Mouse (Mus musculus): Measurements from ENCODE around the gene Acaca. TPM values are rescaled to one million over a fixed set of nuclear protein-coding genes. Genes with fewer than 3 reads are reported as not detected.
"Not testable (repeated sequence)": the region's sequence is repeated elsewhere in the genome, so short reads cannot be mapped to it uniquely, and the experiment has no call there.

Acaca gene
- polyA plus RNA-seq, 1 experiment from 2014 or later = 13.0 TPM

- H3K9me3 ChIP-seq = no peaks in the 10 kb centered on the region
- H3K27ac ChIP-seq = no peak overlapping the region
- 85% methylated on average over 1 of the region's 1 CpGs for WGBS
- H3K9ac ChIP-seq = no peak overlapping the region
- no peak for ATAC-seq (ENCODE audit: insufficient number of reproducible peaks, low FRiP score, low TSS enrichment, low read depth)
- H3K4me2 ChIP-seq = no peak overlapping the region
- H3K27me3 ChIP-seq = no peaks in the 10 kb centered on the region
- H3K4me1 ChIP-seq = no peaks in the 10 kb centered on the region
- peaks cover 12% of the 10 kb centered on the region for H3K36me3 ChIP-seq
- H3K4me3 ChIP-seq = no peak overlapping the region
These were observed 176.0 kb downstream of the Acaca start for GRCm38 (mm10) chr11:84305474-84305873.

GRCm38 (mm10) chr11:84306158-84306742, 176.8 kb downstream of the Acaca start:
- Histone ChIP-seq H3K4me1 (no peaks in the 10 kb centered on the region), H3K27me3 (no peaks in the 10 kb centered on the region), H3K27ac (no peak overlapping the region), H3K4me2 (no peak overlapping the region), H3K36me3 (peaks cover 10% of the 10 kb centered on the region), H3K9ac (no peak overlapping the region), H3K4me3 (no peak overlapping the region), H3K9me3 (no peaks in the 10 kb centered on the region)
- 71% methylated on average over 6 of the region's 6 CpGs for WGBS
- ATAC-seq (ENCODE audit: insufficient number of reproducible peaks, low FRiP score, low TSS enrichment, low read depth) = no peak

- Histone ChIP-seq H3K27ac (no peak overlapping the region), H3K4me2 (no peak overlapping the region), H3K9ac (no peak overlapping the region), H3K27me3 (no peaks in the 10 kb centered on the region), H3K9me3 (no peaks in the 10 kb centered on the region), H3K4me3 (no peak overlapping the region), H3K4me1 (no peaks in the 10 kb centered on the region), H3K36me3 (peaks cover 25% of the 10 kb centered on the region)
- ATAC-seq (ENCODE audit: insufficient number of reproducible peaks, low FRiP score, low TSS enrichment, low read depth) = no peak
- WGBS = 54% methylated on average over 7 of the region's 7 CpGs
These were observed 194.7 kb downstream of the Acaca start for GRCm38 (mm10) chr11:84324032-84324752.

- ATAC-seq (ENCODE audit: insufficient number of reproducible peaks, low FRiP score, low TSS enrichment, low read depth) = no peak
- Histone ChIP-seq H3K4me2 (no peak overlapping the region), H3K36me3 (peaks cover 20% of the 10 kb centered on the region), H3K4me3 (no peak overlapping the region), H3K27ac (no peak overlapping the region), H3K27me3 (no peaks in the 10 kb centered on the region), H3K4me1 (no peaks in the 10 kb centered on the region), H3K9me3 (no peaks in the 10 kb centered on the region), H3K9ac (no peak overlapping the region)
- 74% methylated on average over 4 of the region's 4 CpGs for WGBS
These were observed 197.6 kb downstream of the Acaca start for GRCm38 (mm10) chr11:84327086-84327485.

- Histone ChIP-seq H3K4me2 (no peak overlapping the region), H3K9me3 (no peaks in the 10 kb centered on the region), H3K4me3 (no peak overlapping the region), H3K27me3 (no peaks in the 10 kb centered on the region), H3K9ac (no peak overlapping the region), H3K27ac (no peak overlapping the region), H3K4me1 (no peaks in the 10 kb centered on the region), H3K36me3 (peaks cover 8% of the 10 kb centered on the region; the same call in 1 of the 2 replicates)
- no peak for ATAC-seq (ENCODE audit: insufficient number of reproducible peaks, low FRiP score, low TSS enrichment, low read depth)
These were observed 202.9 kb downstream of the Acaca start for GRCm38 (mm10) chr11:84332384-84332783.

- no peaks in the 10 kb centered on the region for H3K9me3 ChIP-seq
- WGBS = 87% methylated on average over 3 of the region's 3 CpGs
- no peaks in the 10 kb centered on the region for H3K4me1 ChIP-seq
- peaks cover 8% of the 10 kb centered on the region; the same call in 1 of the 2 replicates for H3K36me3 ChIP-seq
- H3K9ac ChIP-seq = no peak overlapping the region
- no peak overlapping the region for H3K4me3 ChIP-seq
- no peak overlapping the region for H3K4me2 ChIP-seq
- H3K27ac ChIP-seq = no peak overlapping the region
- H3K27me3 ChIP-seq = no peaks in the 10 kb centered on the region
- no peak for ATAC-seq (ENCODE audit: insufficient number of reproducible peaks, low FRiP score, low TSS enrichment, low read depth)
These were observed 203.4 kb downstream of the Acaca start for GRCm38 (mm10) chr11:84332860-84333259.

- H3K9ac ChIP-seq; ATAC-seq (ENCODE audit: insufficient number of reproducible peaks, low FRiP score, low TSS enrichment, low read depth); H3K4me3 ChIP-seq; H3K9me3 ChIP-seq; H3K4me1 ChIP-seq; H3K4me2 ChIP-seq; H3K27ac ChIP-seq; H3K27me3 ChIP-seq: not testable (repeated sequence)
- H3K36me3 ChIP-seq = peaks cover 11% of the 10 kb centered on the region; the same call in 1 of the 2 replicates
- 95% methylated on average over 8 of the region's 8 CpGs for WGBS
These were observed 208.8 kb downstream of the Acaca start for GRCm38 (mm10) chr11:84338273-84338672.

- no peaks in the 10 kb centered on the region for H3K27me3 ChIP-seq
- no peaks in the 10 kb centered on the region for H3K9me3 ChIP-seq
- no peak overlapping the region for H3K4me3 ChIP-seq
- H3K36me3 ChIP-seq = peaks cover 11% of the 10 kb centered on the region; the same call in 1 of the 2 replicates
- no peaks in the 10 kb centered on the region for H3K4me1 ChIP-seq
- WGBS = 85% methylated on average over 2 of the region's 2 CpGs
- ATAC-seq (ENCODE audit: insufficient number of reproducible peaks, low FRiP score, low TSS enrichment, low read depth) = no peak
- no peak overlapping the region for H3K27ac ChIP-seq
- H3K4me2 ChIP-seq = no peak overlapping the region
- no peak overlapping the region for H3K9ac ChIP-seq
These were observed 211.2 kb downstream of the Acaca start for GRCm38 (mm10) chr11:84340630-84341029.

GRCm38 (mm10) chr11:84344522-84345236, 215.2 kb downstream of the Acaca start:
- no peak for ATAC-seq (ENCODE audit: insufficient number of reproducible peaks, low FRiP score, low TSS enrichment, low read depth)
- Histone ChIP-seq H3K27ac (no peak overlapping the region), H3K36me3 (peaks cover 3% of the 10 kb centered on the region; the same call in 1 of the 2 replicates), H3K27me3 (no peaks in the 10 kb centered on the region), H3K4me3 (no peak overlapping the region), H3K9me3 (no peaks in the 10 kb centered on the region), H3K4me2 (no peak overlapping the region), H3K4me1 (no peaks in the 10 kb centered on the region), H3K9ac (no peak overlapping the region)
- WGBS = 78% methylated on average over 6 of the region's 6 CpGs

GRCm38 (mm10) chr11:84347766-84348165, 218.3 kb downstream of the Acaca start:
- Histone ChIP-seq H3K9me3 (no peaks in the 10 kb centered on the region), H3K4me3 (no peak overlapping the region), H3K9ac (no peak overlapping the region), H3K27me3 (no peaks in the 10 kb centered on the region), H3K36me3 (peaks cover 3% of the 10 kb centered on the region; the same call in 1 of the 2 replicates), H3K27ac (no peak overlapping the region), H3K4me2 (no peak overlapping the region), H3K4me1 (no peaks in the 10 kb centered on the region)
- no peak for ATAC-seq (ENCODE audit: insufficient number of reproducible peaks, low FRiP score, low TSS enrichment, low read depth)
- 73% methylated on average over 2 of the region's 2 CpGs for WGBS

GRCm38 (mm10) chr11:84348843-84349825, 219.7 kb downstream of the Acaca start:
- no peaks in the 10 kb centered on the region for H3K4me1 ChIP-seq
- ATAC-seq (ENCODE audit: insufficient number of reproducible peaks, low FRiP score, low TSS enrichment, low read depth) = no peak
- 84% methylated on average over 16 of the region's 16 CpGs for WGBS
- H3K4me2 ChIP-seq = no peak overlapping the region
- no peaks in the 10 kb centered on the region for H3K27me3 ChIP-seq
- H3K9ac ChIP-seq = no peak overlapping the region
- H3K9me3 ChIP-seq = no peaks in the 10 kb centered on the region
- peaks cover 3% of the 10 kb centered on the region; the same call in 1 of the 2 replicates for H3K36me3 ChIP-seq
- no peak overlapping the region for H3K27ac ChIP-seq
- no peak overlapping the region for H3K4me3 ChIP-seq
